Mouse (Mus musculus) neural tube, embryonic 12.5 days (tissue): ENCODE data around the gene Slc2a9. TPM values are rescaled to one million over a fixed set of nuclear protein-coding genes. Genes with fewer than 3 reads are reported as not detected.

ENCODE experiments used
- ATAC-seq: fragments of 200-750 bp; cut with Nextera tagmentation; 2 replicates; pipeline ENCODE4 v1.8.0; 2017; ENCODE audit warnings: low read depth, mild to moderate bottlenecking, moderate TSS enrichment, moderate library complexity; ENCODE audit not compliant: low FRiP score
- H3K27ac ChIP-seq: fragments of 300-500 bp; sonication (generic); 2 replicates; pipeline ENCODE4 v1.5.1; 2016
- H3K27me3 ChIP-seq: fragments of 300-500 bp; sonication (generic); replicated peaks from 2 replicates; pipeline ENCODE4 v1.6.1; 2016; ENCODE audit warnings: mild to moderate bottlenecking
- H3K36me3 ChIP-seq: fragments of 300-500 bp; sonication (generic); 2 replicates; pipeline ENCODE4 v1.6.1; 2016; ENCODE audit warnings: mild to moderate bottlenecking
- H3K4me1 ChIP-seq: fragments of 300-500 bp; sonication (generic); 2 replicates; pipeline ENCODE4 v1.6.1; 2016
- H3K4me2 ChIP-seq: fragments of 300-500 bp; sonication (generic); replicated peaks from 2 replicates; pipeline ENCODE4 v1.6.1; 2016; ENCODE audit warnings: mild to moderate bottlenecking
- H3K4me3 ChIP-seq: fragments of 300-500 bp; sonication (generic); 2 replicates; pipeline ENCODE4 v1.5.1; 2016
- H3K9ac ChIP-seq: fragments of 300-500 bp; sonication (generic); 2 replicates; pipeline ENCODE4 v1.6.1; 2016; ENCODE audit warnings: mild to moderate bottlenecking
- H3K9me3 ChIP-seq: fragments of 300-500 bp; sonication (generic); 2 replicates; pipeline ENCODE4 v1.6.1; 2016; ENCODE audit warnings: mild to moderate bottlenecking
- WGBS: fragments of 180-500 bp; shearing (Covaris S2); methylation state at CpG from one replicate; pipeline ENCODE4 v1.1.7; 2016; 5-methylcytosine and 5-hydroxymethylcytosine counted together
- polyA plus RNA-seq: library from polyadenylated mRNA; unstranded; fragments of >200 nt; fragmentation: Nextera tagmentation; extraction: Ambion mirVana; gene quantifications from 2 replicates; pipeline ENCODE4 v1.2.1, GENCODE M21; 2016

The Slc2a9 gene
- polyA plus RNA-seq, 1 experiment from 2014 or later, result 0.24 TPM

- no peak for ATAC-seq
- no peak overlapping the region for H3K4me2 ChIP-seq
- no peaks in the 10 kb centered on the region for H3K36me3 ChIP-seq
- H3K9ac ChIP-seq, result no peak overlapping the region
- no peaks in the 10 kb centered on the region for H3K9me3 ChIP-seq
- no peak overlapping the region for H3K4me3 ChIP-seq
- 74% methylated on average over 3 of the region's 3 CpGs for WGBS
- H3K27me3 ChIP-seq, result no peaks in the 10 kb centered on the region
- no peak overlapping the region for H3K27ac ChIP-seq
- no peaks in the 10 kb centered on the region for H3K4me1 ChIP-seq
Observed at GRCm38 (mm10) chr5:38343101-38343500, 159.8 kb downstream of the Slc2a9 start.

GRCm38 (mm10) chr5:38334582-38334981, 168.4 kb downstream of the Slc2a9 start:
- Histone ChIP-seq H3K27me3 (no peaks in the 10 kb centered on the region), H3K27ac (no peak overlapping the region), H3K4me1 (no peaks in the 10 kb centered on the region), H3K4me2 (no peak overlapping the region), H3K9ac (no peak overlapping the region), H3K4me3 (no peak overlapping the region), H3K36me3 (no peaks in the 10 kb centered on the region), H3K9me3 (no peaks in the 10 kb centered on the region)
- ATAC-seq, result no peak
- 38% methylated on average over 1 of the region's 1 CpGs for WGBS

GRCm38 (mm10) chr5:38333381-38333780, 169.6 kb downstream of the Slc2a9 start:
- H3K27me3 ChIP-seq, result no peaks in the 10 kb centered on the region
- no peaks in the 10 kb centered on the region for H3K4me1 ChIP-seq
- H3K9ac ChIP-seq, result no peak overlapping the region
- no peak overlapping the region for H3K4me2 ChIP-seq
- no peak for ATAC-seq
- no peaks in the 10 kb centered on the region for H3K9me3 ChIP-seq
- H3K4me3 ChIP-seq, result no peak overlapping the region
- 75% methylated on average over 4 of the region's 4 CpGs for WGBS
- no peak overlapping the region for H3K27ac ChIP-seq
- H3K36me3 ChIP-seq, result no peaks in the 10 kb centered on the region

GRCm38 (mm10) chr5:38318966-38319786, 183.8 kb downstream of the Slc2a9 start, which contains the start of gene Drd5:
Drd5 (plus strand) TSS chr5:38319367.
- Histone ChIP-seq H3K9ac (0 out of 2 replicates have a peak within 1 kb of the TSS, but pooled peaks have one; percentile 21), H3K4me3 (peak within 1 kb of the TSS; percentile 39), H3K4me1 (peaks cover 9% of the 10 kb centered on the region), H3K4me2 (peak within 1 kb of the TSS; percentile 82), H3K36me3 (no peaks in the 10 kb centered on the region), H3K27me3 (peaks cover 37% of the 10 kb centered on the region), H3K27ac (no peak within 1 kb of the TSS), H3K9me3 (no peaks in the 10 kb centered on the region)
- peak; percentile 53 for ATAC-seq
- WGBS, result 2% methylated on average over 67 of the region's 67 CpGs

GRCm38 (mm10) chr5:38309795-38310194, 193.1 kb downstream of the Slc2a9 start:
- WGBS, result 77% methylated on average over 3 of the region's 3 CpGs
- Histone ChIP-seq H3K4me1 (no peaks in the 10 kb centered on the region), H3K27me3 (no peaks in the 10 kb centered on the region), H3K27ac (no peak overlapping the region), H3K9me3 (no peaks in the 10 kb centered on the region), H3K9ac (no peak overlapping the region), H3K36me3 (no peaks in the 10 kb centered on the region), H3K4me2 (no peak overlapping the region), H3K4me3 (no peak overlapping the region)
- no peak for ATAC-seq

GRCm38 (mm10) chr5:38308873-38309272, 194.1 kb downstream of the Slc2a9 start:
- H3K4me3 ChIP-seq, result no peak overlapping the region
- no peaks in the 10 kb centered on the region for H3K36me3 ChIP-seq
- no peaks in the 10 kb centered on the region for H3K4me1 ChIP-seq
- no peak overlapping the region for H3K27ac ChIP-seq
- 54% methylated on average over 5 of the region's 5 CpGs for WGBS
- H3K27me3 ChIP-seq, result no peaks in the 10 kb centered on the region
- H3K9ac ChIP-seq, result no peak overlapping the region
- peak; percentile 58; the same call in 1 of the 2 replicates for ATAC-seq
- H3K9me3 ChIP-seq, result no peaks in the 10 kb centered on the region
- H3K4me2 ChIP-seq, result no peak overlapping the region

GRCm38 (mm10) chr5:38307255-38308101, 195.5 kb downstream of the Slc2a9 start:
- 10% methylated on average over 26 of the region's 26 CpGs for WGBS
- peak overlapping the region; percentile 69 for H3K4me2 ChIP-seq
- ATAC-seq, result peak; percentile 86
- H3K27me3 ChIP-seq, result no peaks in the 10 kb centered on the region
- H3K9ac ChIP-seq, result peak overlapping the region; percentile 38; the same call in 1 of the 2 replicates
- no peaks in the 10 kb centered on the region for H3K9me3 ChIP-seq
- H3K36me3 ChIP-seq, result no peaks in the 10 kb centered on the region
- H3K4me1 ChIP-seq, result no peaks in the 10 kb centered on the region
- H3K4me3 ChIP-seq, result peak overlapping the region; percentile 30
- no peak overlapping the region for H3K27ac ChIP-seq

GRCm38 (mm10) chr5:38305241-38305640, 197.7 kb downstream of the Slc2a9 start:
- H3K4me3 ChIP-seq, result no peak overlapping the region
- no peaks in the 10 kb centered on the region for H3K27me3 ChIP-seq
- H3K27ac ChIP-seq, result no peak overlapping the region
- H3K9me3 ChIP-seq, result no peaks in the 10 kb centered on the region
- no peak for ATAC-seq
- WGBS, result 85% methylated on average over 2 of the region's 2 CpGs
- H3K36me3 ChIP-seq, result no peaks in the 10 kb centered on the region
- no peaks in the 10 kb centered on the region for H3K4me1 ChIP-seq
- H3K4me2 ChIP-seq, result no peak overlapping the region
- H3K9ac ChIP-seq, result no peak overlapping the region

- 21% methylated on average over 12 of the region's 12 CpGs for WGBS
- Histone ChIP-seq H3K9ac (no peak overlapping the region), H3K27me3 (no peaks in the 10 kb centered on the region), H3K27ac (no peak overlapping the region), H3K36me3 (no peaks in the 10 kb centered on the region), H3K4me3 (no peak overlapping the region), H3K4me2 (no peak overlapping the region), H3K9me3 (no peaks in the 10 kb centered on the region), H3K4me1 (no peaks in the 10 kb centered on the region)
- ATAC-seq, result no peak
Observed at GRCm38 (mm10) chr5:38302651-38303050, 200.3 kb downstream of the Slc2a9 start.

GRCm38 (mm10) chr5:38301761-38302411, 201.1 kb downstream of the Slc2a9 start:
- Histone ChIP-seq H3K4me3 (no peak overlapping the region), H3K36me3 (no peaks in the 10 kb centered on the region), H3K4me2 (no peak overlapping the region), H3K9ac (no peak overlapping the region), H3K27me3 (no peaks in the 10 kb centered on the region), H3K27ac (no peak overlapping the region), H3K4me1 (no peaks in the 10 kb centered on the region), H3K9me3 (no peaks in the 10 kb centered on the region)
- no peak for ATAC-seq
- WGBS, result 88% methylated on average over 12 of the region's 12 CpGs
